Mouse (Mus musculus) embryonic facial prominence, embryonic 11.5 days (tissue): Measurements from ENCODE around the gene Mboat2. TPM values are rescaled to one million over a fixed set of nuclear protein-coding genes. Genes with fewer than 3 reads are reported as not detected.

Experiments
- ATAC-seq: fragments of 200-750 bp; cut with Nextera tagmentation; replicated peaks from 2 replicates; pipeline ENCODE4 v1.8.0; 2017; ENCODE audit warnings: low read depth; ENCODE audit not compliant: insufficient number of reproducible peaks, low FRiP score, low TSS enrichment
- DNase-seq: peaks from one replicate; pipeline ENCODE4 v3.0.0-alpha.2; 2015; ENCODE audit warnings: low spot score
- H3K27ac ChIP-seq: fragments of 300-500 bp; sonication (generic); replicated peaks from 2 replicates; pipeline ENCODE4 v1.5.1; 2014; ENCODE audit warnings: mild to moderate bottlenecking, low read depth, low read length, control low read depth
- H3K27me3 ChIP-seq: fragments of 300-500 bp; sonication (generic); 2 replicates; pipeline ENCODE4 v1.6.1; 2014; ENCODE audit warnings: mild to moderate bottlenecking, low read length, moderate library complexity, mixed read lengths; ENCODE audit not compliant: control insufficient read depth, insufficient read depth
- H3K36me3 ChIP-seq: fragments of 300-500 bp; sonication (generic); replicated peaks from 2 replicates; pipeline ENCODE4 v1.6.1; 2014; ENCODE audit warnings: low read depth, mild to moderate bottlenecking, low read length, moderate library complexity, mixed read lengths; ENCODE audit not compliant: control insufficient read depth, insufficient read depth
- H3K4me1 ChIP-seq: fragments of 300-500 bp; sonication (generic); 2 replicates; pipeline ENCODE4 v1.6.1; 2014; ENCODE audit warnings: low read length, mixed read lengths; ENCODE audit not compliant: control insufficient read depth, insufficient read depth
- H3K4me2 ChIP-seq: fragments of 300-500 bp; sonication (generic); 2 replicates; pipeline ENCODE4 v1.6.1; 2014; ENCODE audit warnings: low read depth, mild to moderate bottlenecking, control low read depth, low read length, moderate library complexity
- H3K4me3 ChIP-seq: fragments of 300-500 bp; sonication (generic); 2 replicates; pipeline ENCODE4 v1.5.1; 2014; ENCODE audit warnings: low read depth, low read length, control low read depth
- H3K9ac ChIP-seq: fragments of 300-500 bp; sonication (generic); replicated peaks from 2 replicates; pipeline ENCODE4 v1.6.1; 2014; ENCODE audit warnings: mild to moderate bottlenecking, control low read depth, low read length
- H3K9me3 ChIP-seq: fragments of 300-500 bp; sonication (generic); replicated peaks from 2 replicates; pipeline ENCODE4 v1.6.1; 2016; ENCODE audit warnings: mild to moderate bottlenecking, low read length, inconsistent platforms, mixed read lengths; ENCODE audit not compliant: control insufficient read depth
- WGBS: fragments of 180-500 bp; shearing (Covaris S2); extraction: QIAGEN DNeasy Blood & Tissue Kit; methylation state at CpG from one replicate; pipeline ENCODE4 v1.1.7; 2014; 5-methylcytosine and 5-hydroxymethylcytosine counted together
- polyA plus RNA-seq: library from polyadenylated mRNA; unstranded; fragments of >200 nt; fragmentation: Nextera tagmentation; extraction: Ambion mirVana; gene quantifications from 2 replicates; pipeline ENCODE4 v1.2.1, GENCODE M21; 2014

The Mboat2 gene
- polyA plus RNA-seq, 1 experiment from 2014 or later = 53.0 TPM

GRCm38 (mm10) chr12:24842299-24842910 is 11.7 kb downstream of the Mboat2 start:
- H3K36me3 ChIP-seq = no peaks in the 10 kb centered on the region
- no peaks in the 10 kb centered on the region for H3K9me3 ChIP-seq
- ATAC-seq (no peak), DNase-seq (no peak)
- H3K27me3 ChIP-seq = no peaks in the 10 kb centered on the region
- H3K9ac ChIP-seq = no peak overlapping the region
- WGBS = 79% methylated on average over 11 of the region's 11 CpGs
- no peak overlapping the region for H3K4me3 ChIP-seq
- H3K4me2 ChIP-seq = no peak overlapping the region
- H3K27ac ChIP-seq = no peak overlapping the region
- H3K4me1 ChIP-seq = peaks cover 7% of the 10 kb centered on the region; the same call in 1 of the 2 replicates

GRCm38 (mm10) chr12:24843395-24844072 is 12.9 kb downstream of the Mboat2 start:
- Histone ChIP-seq H3K9me3 (no peaks in the 10 kb centered on the region), H3K4me1 (peaks cover 7% of the 10 kb centered on the region; the same call in 1 of the 2 replicates), H3K36me3 (no peaks in the 10 kb centered on the region), H3K27me3 (no peaks in the 10 kb centered on the region), H3K9ac (no peak overlapping the region), H3K27ac (no peak overlapping the region), H3K4me3 (no peak overlapping the region), H3K4me2 (no peak overlapping the region)
- 74% methylated on average over 7 of the region's 7 CpGs for WGBS
- ATAC-seq (no peak), DNase-seq (no peak)

DNA sequence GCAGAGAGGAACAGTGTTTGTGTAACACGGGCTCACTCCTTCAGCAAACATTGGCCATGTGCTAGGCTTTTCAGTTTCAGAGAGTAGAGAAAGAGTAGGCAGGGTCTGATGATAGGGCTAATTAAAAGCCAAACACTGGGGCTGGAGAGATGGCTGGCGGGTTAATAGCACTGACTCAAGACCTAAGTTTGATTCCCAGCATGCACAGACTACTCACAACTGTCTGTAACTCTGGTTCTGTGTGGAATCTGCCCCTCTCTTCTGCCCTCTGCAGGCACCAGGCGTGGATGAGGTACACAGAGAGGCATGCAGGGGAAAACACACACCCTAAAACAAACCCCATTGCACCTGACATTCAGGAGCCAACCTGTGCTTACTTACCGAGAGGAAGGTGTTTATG is 14.7 kb downstream of the Mboat2 start:
- no peaks in the 10 kb centered on the region for H3K36me3 ChIP-seq
- no peak overlapping the region for H3K4me3 ChIP-seq
- H3K4me1 ChIP-seq = peaks cover 7% of the 10 kb centered on the region; the same call in 1 of the 2 replicates
- WGBS = 75% methylated on average over 4 of the region's 4 CpGs
- no peaks in the 10 kb centered on the region for H3K27me3 ChIP-seq
- no peak for DNase-seq
- no peak for ATAC-seq
- H3K4me2 ChIP-seq = no peak overlapping the region
- H3K9ac ChIP-seq = no peak overlapping the region
- H3K27ac ChIP-seq = no peak overlapping the region
- no peaks in the 10 kb centered on the region for H3K9me3 ChIP-seq

DNA sequence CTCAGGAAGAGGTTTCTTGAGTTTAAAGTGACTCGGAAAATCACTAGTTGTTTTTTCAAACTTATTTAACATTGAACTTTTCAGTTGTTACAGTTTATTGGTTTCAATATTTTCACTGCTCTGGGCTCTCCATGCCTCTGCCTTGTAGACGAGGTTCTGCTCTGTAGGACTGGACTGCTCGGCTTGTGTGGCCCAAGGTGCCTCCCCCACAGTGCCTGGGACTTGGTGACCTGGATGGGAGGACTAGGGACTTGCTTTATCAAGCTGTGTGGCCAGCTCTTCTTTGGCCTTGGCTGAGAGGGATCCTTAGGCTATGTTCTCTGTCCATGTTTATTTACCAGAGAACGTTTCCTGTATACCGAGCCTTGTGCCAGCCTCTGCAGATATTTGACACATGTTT is 17.4 kb downstream of the Mboat2 start:
- Histone ChIP-seq H3K9me3 (no peaks in the 10 kb centered on the region), H3K4me2 (no peak overlapping the region), H3K4me1 (peaks cover 4% of the 10 kb centered on the region), H3K9ac (no peak overlapping the region), H3K36me3 (no peaks in the 10 kb centered on the region), H3K4me3 (no peak overlapping the region), H3K27ac (no peak overlapping the region), H3K27me3 (no peaks in the 10 kb centered on the region)
- 72% methylated on average over 5 of the region's 5 CpGs for WGBS
- ATAC-seq = no peak
- DNase-seq = no peak

GRCm38 (mm10) chr12:24857354-24857753 is 26.7 kb downstream of the Mboat2 start:
- H3K27me3 ChIP-seq = no peaks in the 10 kb centered on the region
- DNase-seq (no peak), ATAC-seq (no peak)
- WGBS = 92% methylated on average over 5 of the region's 5 CpGs
- H3K27ac ChIP-seq = no peak overlapping the region
- no peak overlapping the region for H3K9ac ChIP-seq
- no peak overlapping the region for H3K4me2 ChIP-seq
- H3K4me3 ChIP-seq = no peak overlapping the region
- no peaks in the 10 kb centered on the region; the same call in 1 of the 2 replicates for H3K9me3 ChIP-seq
- no peaks in the 10 kb centered on the region for H3K4me1 ChIP-seq
- no peaks in the 10 kb centered on the region for H3K36me3 ChIP-seq

DNA sequence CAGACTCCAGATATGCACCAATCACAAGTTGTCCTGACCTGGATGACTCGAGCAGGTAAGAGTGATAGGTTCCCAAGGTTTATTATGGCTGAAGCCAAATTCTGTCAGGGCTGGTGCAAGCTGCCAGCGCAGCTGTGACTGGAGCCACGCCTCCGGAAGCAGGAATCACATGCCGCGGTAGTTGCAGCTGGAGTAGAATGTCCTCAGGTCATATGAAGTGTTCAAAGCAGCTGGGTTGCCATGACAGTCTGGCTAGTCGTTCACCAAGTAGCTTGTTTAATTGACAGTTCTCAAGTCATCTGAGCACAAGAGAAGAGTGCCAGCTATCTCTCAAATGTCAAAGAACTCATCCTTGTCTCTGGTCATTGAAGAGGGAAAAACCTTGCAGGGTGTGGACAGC is 28.7 kb downstream of the Mboat2 start:
- no peak overlapping the region for H3K27ac ChIP-seq

GRCm38 (mm10) chr12:24860436-24860835 is 29.8 kb downstream of the Mboat2 start:
- Histone ChIP-seq H3K9ac (no peak overlapping the region), H3K9me3 (no peaks in the 10 kb centered on the region; the same call in 1 of the 2 replicates), H3K27ac (no peak overlapping the region), H3K4me3 (no peak overlapping the region), H3K4me2 (no peak overlapping the region), H3K36me3 (no peaks in the 10 kb centered on the region), H3K4me1 (no peaks in the 10 kb centered on the region), H3K27me3 (no peaks in the 10 kb centered on the region)
- WGBS = 87% methylated on average over 9 of the region's 9 CpGs
- no peak for DNase-seq
- no peak for ATAC-seq

More for the DNA sequence above, 28.7 kb downstream of the Mboat2 start:
- DNase-seq = no peak
- no peak for ATAC-seq
- Histone ChIP-seq H3K27me3 (no peaks in the 10 kb centered on the region), H3K4me3 (no peak overlapping the region), H3K9me3 (no peaks in the 10 kb centered on the region; the same call in 1 of the 2 replicates), H3K9ac (no peak overlapping the region), H3K4me2 (no peak overlapping the region), H3K36me3 (no peaks in the 10 kb centered on the region), H3K4me1 (no peaks in the 10 kb centered on the region)
- WGBS = 58% methylated on average over 7 of the region's 7 CpGs

DNA sequence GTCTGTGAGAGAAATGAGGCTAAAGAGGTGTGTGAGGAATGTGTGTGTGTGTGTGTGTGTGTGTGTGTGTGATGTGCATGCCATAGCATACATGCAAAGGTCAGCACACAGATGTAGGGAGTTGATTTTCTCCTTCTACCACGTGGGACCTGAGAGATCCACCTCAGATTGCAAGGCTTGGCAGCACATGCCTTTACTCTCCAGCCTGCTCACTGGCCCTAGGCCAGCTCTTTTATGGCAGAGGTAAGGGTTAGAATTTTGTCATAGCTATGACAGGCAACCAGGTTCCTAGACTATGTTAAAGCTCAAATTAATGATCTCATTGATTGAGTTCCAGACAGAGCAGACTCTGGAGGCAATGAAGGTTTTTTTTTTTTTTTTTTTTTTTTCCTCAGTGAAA is 33.1 kb downstream of the Mboat2 start:
- Histone ChIP-seq H3K9me3 (no peaks in the 10 kb centered on the region), H3K4me2 (no peak overlapping the region), H3K4me1 (no peaks in the 10 kb centered on the region), H3K4me3 (no peak overlapping the region), H3K36me3 (no peaks in the 10 kb centered on the region), H3K9ac (no peak overlapping the region), H3K27ac (no peak overlapping the region), H3K27me3 (no peaks in the 10 kb centered on the region)
- WGBS = 60% methylated on average over 1 of the region's 1 CpGs
- ATAC-seq (no peak), DNase-seq (no peak)
